Mouse (Mus musculus) heart, adult 2 months (tissue): ENCODE results near the gene Irf6. TPM values are rescaled to one million over a fixed set of nuclear protein-coding genes. Genes with fewer than 3 reads are reported as not detected.

Experiments used
- DNase-seq, 2 experiments: peaks; one replicate each; pipeline ENCODE4 v3.0.0; 2021
- H3K27ac ChIP-seq: fragments of 200-600 bp; 2 replicates; pipeline ENCODE4 v1.8.1; 2022
- H3K27me3 ChIP-seq: fragments of 200-500 bp; 2 replicates; pipeline ENCODE4 v1.6.1; 2012; ENCODE audit warnings: mild to moderate bottlenecking, low read length, inconsistent platforms, mixed read lengths; ENCODE audit not compliant: control insufficient read depth, insufficient read depth
- H3K36me3 ChIP-seq: fragments of 200-500 bp; 2 replicates; pipeline ENCODE4 v1.6.1; 2012; ENCODE audit warnings: low read length, inconsistent platforms; ENCODE audit not compliant: control insufficient read depth, insufficient read depth
- H3K4me1 ChIP-seq: fragments of 200-500 bp; 2 replicates; pipeline ENCODE4 v1.6.1; 2011; ENCODE audit warnings: low read length; ENCODE audit not compliant: control insufficient read depth, insufficient read depth
- H3K4me3 ChIP-seq: fragments of 200-600 bp; 2 replicates; pipeline ENCODE4 v1.8.1; 2022
- H3K79me2 ChIP-seq: fragments of 200-500 bp; replicated peaks from 2 replicates; pipeline ENCODE4 v1.6.1; 2012; ENCODE audit warnings: mild to moderate bottlenecking, inconsistent platforms, low read length, moderate library complexity, mixed read lengths; ENCODE audit not compliant: control insufficient read depth, insufficient read depth
- H3K9ac ChIP-seq: fragments of 200-500 bp; 2 replicates; pipeline ENCODE4 v1.6.1; 2012; ENCODE audit warnings: low read depth, mild to moderate bottlenecking, control low read depth, inconsistent platforms, low read length, mixed read lengths
- CTCF ChIP-seq: fragments of 200-600 bp; IDR thresholded peaks from 2 replicates; pipeline ENCODE4 v1.8.1; 2022; ENCODE audit warnings: antibody characterized with exemption, mild to moderate bottlenecking, moderate library complexity
- EP300 ChIP-seq: fragments of 200-500 bp; IDR thresholded peaks from 2 replicates; pipeline ENCODE4 v1.6.1; 2011; ENCODE audit warnings: low read depth, low read length, control low read depth; ENCODE audit not compliant: insufficient read depth
- POLR2A ChIP-seq: fragments of 200-500 bp; IDR thresholded peaks from 2 replicates; pipeline ENCODE4 v1.6.1; 2011; ENCODE audit warnings: mild to moderate bottlenecking, low read depth, low read length, control low read depth; ENCODE audit not compliant: insufficient read depth
- WGBS: fragments of 180-500 bp; shearing (Covaris S2); methylation state at CpG from one replicate; pipeline ENCODE4 v1.1.7; 2018; 5-methylcytosine and 5-hydroxymethylcytosine counted together
- intact Hi-C: fragments of 180-260 bp; cut with DNase I; formaldehyde crosslinking; loops from one replicate; pipeline ENCODE4 v1.15.1; 2025
- polyA plus RNA-seq: library from polyadenylated mRNA; depleted of rRNA; stranded (reverse); fragments of >200 nt; gene quantifications from 2 replicates; pipeline ENCODE4 v1.2.3, GENCODE M21; 2012
- total RNA-seq, 2 experiments: library from RNA; stranded (reverse); gene quantifications; 2 replicates each; pipeline ENCODE4 v1.2.3; 2021

Gene Irf6
- total and polyA plus RNA-seq, 3 experiments: 1.9 to 2.5 (median 2.1) TPM

DNA sequence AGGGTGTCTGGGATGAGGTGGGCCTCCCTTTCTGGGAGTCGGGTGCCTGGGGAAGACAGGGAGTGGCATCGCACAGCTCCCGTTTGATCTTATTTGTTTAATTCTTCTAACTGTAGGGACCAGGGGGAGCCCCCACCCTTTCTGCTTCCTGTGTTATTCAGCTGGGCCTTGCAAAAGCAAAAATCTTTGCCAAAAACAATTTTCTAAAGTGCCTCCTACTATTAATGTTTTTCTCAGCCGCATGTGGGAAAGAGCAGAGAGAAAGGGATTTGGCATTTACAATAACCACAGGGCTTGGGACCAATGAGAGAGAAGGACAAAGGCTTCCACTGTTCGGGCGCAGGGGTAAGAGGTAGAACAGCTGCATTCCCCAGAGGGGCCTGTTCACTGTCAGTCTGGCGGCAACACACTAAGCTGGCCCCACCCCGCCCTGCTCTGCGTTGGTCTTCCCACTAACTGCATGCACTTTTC is 36.3 kb downstream of the Irf6 start:
- Histone ChIP-seq H3K4me3 (no peak overlapping the region), H3K27ac (peak overlapping the region; percentile 69), H3K4me1 (peaks cover 17% of the 10 kb centered on the region), H3K27me3 (no peaks in the 10 kb centered on the region), H3K9ac (0 out of 2 replicates have a peak overlapping the region, but pooled peaks have one; percentile 17), H3K36me3 (peaks cover 2% of the 10 kb centered on the region; the same call in 1 of the 2 replicates), H3K79me2 (no peaks in the 10 kb centered on the region)
- 22% methylated on average over 9 of the region's 9 CpGs for WGBS
- no peak for TF ChIP-seq POLR2A
- TF ChIP-seq CTCF: no peak
- no peak for TF ChIP-seq EP300
- intact Hi-C loops: no loop called here
- DNase-seq: peak; percentile 69 to 85

DNA sequence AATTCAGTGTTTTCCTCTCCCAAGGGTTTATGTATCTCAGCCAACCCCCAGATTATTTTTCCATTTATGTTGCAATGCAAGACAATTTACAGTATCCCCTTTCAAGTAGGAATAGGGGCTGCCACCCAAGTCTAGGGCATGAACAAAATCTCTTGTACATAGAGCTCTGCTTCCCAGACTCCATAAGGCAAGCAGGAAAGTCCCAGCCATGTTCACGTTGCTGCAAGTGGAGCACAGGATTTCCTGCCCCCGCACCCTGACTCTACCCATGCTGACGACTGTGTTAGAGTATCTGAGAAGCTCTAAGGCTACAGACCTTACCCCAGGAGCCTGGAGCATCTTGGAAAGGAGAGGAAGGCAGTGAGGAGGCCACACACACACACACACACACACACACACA is 36.9 kb downstream of the Irf6 start:
- peak overlapping the region; percentile 69 for H3K27ac ChIP-seq
- no peaks in the 10 kb centered on the region for H3K27me3 ChIP-seq
- H3K4me3 ChIP-seq: no peak overlapping the region
- WGBS: 12% methylated on average over 3 of the region's 3 CpGs
- TF ChIP-seq POLR2A: no peak
- no peak for TF ChIP-seq EP300
- no peak overlapping the region for H3K9ac ChIP-seq
- H3K79me2 ChIP-seq: no peaks in the 10 kb centered on the region
- peaks cover 17% of the 10 kb centered on the region for H3K4me1 ChIP-seq
- H3K36me3 ChIP-seq: peaks cover 2% of the 10 kb centered on the region; the same call in 1 of the 2 replicates
- DNase-seq: peak in 1 of 2 experiments; percentile 30
- intact Hi-C loops: loop anchor here (5.0 kb wide), 1 partner anchor 57 kb away; the partner anchor contains the start of gene Diexf

DNA sequence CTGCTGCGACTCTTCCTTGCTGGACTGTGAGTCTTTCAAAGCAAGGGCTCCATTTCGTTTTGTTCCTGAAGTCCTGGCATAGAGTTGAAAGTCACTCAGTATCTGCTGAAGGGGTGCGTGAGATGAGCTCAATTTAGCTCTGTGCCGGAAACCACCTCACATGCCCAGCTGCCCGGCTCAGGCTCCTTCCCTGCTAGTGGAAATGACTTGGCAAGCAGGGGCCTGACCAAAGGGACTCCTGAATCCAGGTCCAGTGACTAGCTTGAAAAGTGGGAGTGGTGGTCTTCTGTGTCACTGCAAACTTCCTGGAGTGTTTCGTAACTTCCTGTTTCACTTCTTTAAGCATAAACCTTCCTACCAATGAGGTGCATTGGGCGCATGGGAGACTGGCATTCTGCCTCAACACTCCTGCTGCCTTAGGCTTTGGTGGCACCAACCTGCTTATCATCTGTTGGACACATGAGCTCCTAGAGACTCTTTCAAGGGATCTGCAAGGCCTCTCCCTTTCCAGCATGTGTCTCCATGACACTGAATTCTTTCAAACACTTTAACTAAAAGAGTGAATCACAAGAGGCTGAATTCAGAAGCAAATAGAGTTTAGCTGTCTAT is 38.9 kb downstream of the Irf6 start:
- peak in 1 of 2 experiments; percentile 61 for DNase-seq
- no peaks in the 10 kb centered on the region for H3K27me3 ChIP-seq
- no peak overlapping the region for H3K9ac ChIP-seq
- peaks cover 2% of the 10 kb centered on the region; the same call in 1 of the 2 replicates for H3K36me3 ChIP-seq
- no peak for TF ChIP-seq EP300
- TF ChIP-seq CTCF: no peak
- TF ChIP-seq POLR2A: no peak
- 41% methylated on average over 7 of the region's 7 CpGs for WGBS
- H3K79me2 ChIP-seq: no peaks in the 10 kb centered on the region
- peak overlapping the region; percentile 61 for H3K27ac ChIP-seq
- H3K4me1 ChIP-seq: peaks cover 17% of the 10 kb centered on the region
- intact Hi-C loops: loop anchor here (5.0 kb wide), 1 partner anchor 59 kb away; the partner anchor contains the start of gene Diexf
- H3K4me3 ChIP-seq: no peak overlapping the region

DNA sequence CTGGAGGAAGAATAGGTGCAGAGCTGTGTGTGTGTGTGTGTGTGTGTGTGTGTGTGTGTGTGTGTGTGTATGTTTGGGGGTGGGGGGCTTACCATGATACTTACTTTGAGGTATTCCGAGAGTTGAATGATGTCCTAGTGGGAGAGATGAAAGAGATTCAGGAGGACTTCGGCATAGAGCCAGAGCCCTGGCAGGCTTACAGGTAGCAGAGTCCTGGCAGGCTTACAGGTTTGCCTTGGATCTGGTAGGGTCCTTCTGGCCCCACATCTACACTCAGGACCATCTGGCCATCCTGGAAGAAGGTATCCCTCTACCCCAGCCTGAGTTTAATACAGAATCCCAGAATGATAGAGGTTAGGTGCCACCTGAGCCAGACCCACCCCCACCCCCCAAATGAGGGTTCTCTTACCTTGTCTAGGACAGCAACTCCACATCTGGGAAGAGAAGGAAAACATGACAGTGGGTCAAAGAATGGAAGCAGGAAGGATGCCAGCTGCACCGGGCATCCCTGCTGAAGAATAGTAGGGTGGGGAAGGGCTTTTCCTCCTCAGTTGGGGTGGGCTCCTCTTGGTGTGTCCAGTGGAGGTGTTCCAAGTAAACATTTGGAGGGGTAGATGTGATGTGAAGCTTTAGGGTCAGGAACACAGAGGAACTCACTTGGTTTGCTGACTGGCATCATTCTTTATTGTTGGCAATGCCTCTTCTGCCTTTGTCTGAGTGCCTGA is 41.7 kb downstream of the Irf6 start:
- TF ChIP-seq EP300 (no peak), POLR2A (no peak), CTCF (no peak)
- intact Hi-C loops: loop anchor here (5.0 kb wide), 1 partner anchor 62 kb away; the partner anchor contains the start of gene Diexf
- WGBS: 72% methylated on average over 3 of the region's 3 CpGs
- H3K4me1 ChIP-seq: peaks cover 13% of the 10 kb centered on the region
- no peaks in the 10 kb centered on the region for H3K79me2 ChIP-seq
- H3K9ac ChIP-seq: no peak overlapping the region
- no peak for DNase-seq
- H3K4me3 ChIP-seq: no peak overlapping the region
- H3K36me3 ChIP-seq: peaks cover 1% of the 10 kb centered on the region; the same call in 1 of the 2 replicates
- no peaks in the 10 kb centered on the region for H3K27me3 ChIP-seq
- no peak overlapping the region for H3K27ac ChIP-seq

DNA sequence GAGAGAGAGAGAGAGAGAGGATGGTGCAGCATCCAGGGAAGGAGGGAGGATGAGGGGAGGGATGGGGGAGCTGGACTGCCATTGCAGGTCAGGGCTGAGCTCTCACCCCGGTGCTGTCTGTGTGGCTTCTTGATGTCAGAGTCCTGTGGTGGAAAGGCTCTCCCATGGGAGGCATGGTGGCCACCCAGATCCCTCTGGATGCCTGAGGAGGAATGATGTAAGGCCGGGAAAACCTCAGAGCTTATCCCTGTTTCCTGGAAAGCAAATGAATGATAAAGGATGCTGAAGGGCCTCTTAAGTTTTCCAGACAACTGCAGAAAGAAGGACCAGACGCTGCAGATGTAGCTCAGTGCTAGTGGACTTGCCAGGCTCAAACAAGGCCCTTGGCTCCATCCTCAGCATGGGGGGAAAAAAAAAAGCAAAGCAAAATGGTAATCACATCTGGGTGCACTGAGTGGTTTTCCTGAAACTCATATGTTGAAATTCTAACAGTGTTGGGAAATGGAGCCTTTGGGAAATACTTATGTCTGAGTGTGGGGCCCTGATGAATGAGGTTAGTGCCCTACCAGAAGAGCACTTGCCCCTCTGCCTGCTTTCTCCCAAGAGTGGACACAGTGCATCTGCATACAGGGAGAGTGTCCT is 42.4 kb downstream of the Irf6 start:
- Histone ChIP-seq H3K4me3 (no peak overlapping the region), H3K36me3 (no peaks in the 10 kb centered on the region), H3K27ac (no peak overlapping the region), H3K4me1 (peaks cover 8% of the 10 kb centered on the region), H3K27me3 (no peaks in the 10 kb centered on the region), H3K79me2 (no peaks in the 10 kb centered on the region), H3K9ac (no peak overlapping the region)
- 61% methylated on average over 3 of the region's 3 CpGs for WGBS
- TF ChIP-seq EP300: no peak
- no peak for TF ChIP-seq CTCF
- no peak for TF ChIP-seq POLR2A
- intact Hi-C loops: no loop called here
- DNase-seq: no peak
